Mouse (Mus musculus) olfactory bulb, adult 2 months (tissue): Measurements from ENCODE around the gene Cnpy1. TPM values are rescaled to one million over a fixed set of nuclear protein-coding genes. Genes with fewer than 3 reads are reported as not detected.

ENCODE experiments used
- H3K27ac ChIP-seq: fragments of 200-500 bp; 2 replicates; pipeline ENCODE4 v1.5.1; 2012; ENCODE audit warnings: low read depth, low read length; ENCODE audit not compliant: insufficient read depth
- H3K4me1 ChIP-seq: fragments of 200-500 bp; 2 replicates; pipeline ENCODE4 v1.6.1; 2012; ENCODE audit warnings: low read length; ENCODE audit not compliant: control insufficient read depth, insufficient read depth
- H3K4me3 ChIP-seq: fragments of 200-500 bp; 2 replicates; pipeline ENCODE4 v1.5.1; 2012; ENCODE audit warnings: mild to moderate bottlenecking, low read depth, low read length, moderate library complexity; ENCODE audit not compliant: insufficient read depth
- CTCF ChIP-seq: fragments of 200-500 bp; IDR thresholded peaks from 2 replicates; pipeline ENCODE4 v1.5.1; 2012; ENCODE audit warnings: low read depth, mild to moderate bottlenecking, low read length, moderate library complexity; ENCODE audit not compliant: insufficient read depth
- POLR2A ChIP-seq: fragments of 200-500 bp; IDR thresholded peaks from 2 replicates; pipeline ENCODE4 v1.6.1; 2012; ENCODE audit warnings: mild to moderate bottlenecking, low read depth, low read length, moderate library complexity; ENCODE audit not compliant: insufficient read depth
- WGBS: fragments of 180-500 bp; shearing (Covaris S2); methylation state at CpG from one replicate; pipeline ENCODE4 v1.1.7; 2018; 5-methylcytosine and 5-hydroxymethylcytosine counted together
- polyA plus RNA-seq: library from polyadenylated mRNA; stranded (reverse); fragments of >200 nt; gene quantifications from 2 replicates; pipeline ENCODE4 v1.2.4, GENCODE M21; 2012; ENCODE audit warnings: low replicate concordance; ENCODE audit not compliant: missing spikeins, insufficient read depth, insufficient read length

Gene Cnpy1
- not detected in 2 replicates for polyA plus RNA-seq

DNA sequence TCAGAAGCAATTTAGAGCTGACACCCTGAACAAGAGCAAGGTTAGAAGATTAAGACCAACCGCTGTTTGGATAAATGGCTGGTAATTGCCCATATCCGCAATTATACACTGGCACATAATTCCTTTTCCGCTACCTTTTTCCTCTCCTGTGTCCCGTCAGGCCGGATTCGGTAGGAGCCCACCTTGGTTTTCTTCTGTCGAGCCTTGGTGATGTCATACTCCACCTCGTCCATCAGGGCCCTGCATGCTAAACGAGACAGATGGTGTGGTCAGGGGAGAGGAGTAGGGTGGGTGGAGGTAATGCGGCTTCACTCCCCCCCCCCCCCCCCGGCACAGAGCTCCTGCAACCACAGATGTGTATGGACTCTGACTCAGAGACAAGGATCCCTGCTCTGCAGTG is at the start of gene Cnpy1:
Gene Cnpy1, minus strand, starts transcription at position 233 of the 400 bp plus-strand sequence.
- 71% methylated on average over 11 of the region's 11 CpGs for WGBS
- Histone ChIP-seq H3K4me3 (no peak within 1 kb of the TSS), H3K4me1 (no peaks in the 10 kb centered on the region), H3K27ac (no peak within 1 kb of the TSS)
- no peak for TF ChIP-seq POLR2A
- TF ChIP-seq CTCF = no peak

DNA sequence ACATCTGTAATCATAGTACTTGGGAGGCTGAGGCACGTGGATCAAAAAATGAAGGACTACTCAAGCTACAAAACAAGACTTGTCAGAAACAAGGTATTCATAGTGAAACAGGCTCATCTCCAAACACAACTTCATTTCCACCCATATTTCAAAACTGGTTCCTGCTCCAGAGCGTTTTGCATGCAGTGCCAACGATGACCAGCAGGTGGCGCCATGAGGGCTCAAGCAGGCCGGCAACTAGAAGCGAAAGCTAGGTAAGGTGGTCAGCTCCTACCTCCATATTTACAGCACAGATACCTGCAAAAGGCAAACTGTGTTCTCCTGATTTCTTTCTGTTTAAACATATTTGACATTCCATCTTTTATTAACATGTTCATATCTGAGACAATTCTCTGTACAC is 48.4 kb upstream of the Cnpy1 start:
- TF ChIP-seq POLR2A (no peak), CTCF (peak; percentile 90)

DNA sequence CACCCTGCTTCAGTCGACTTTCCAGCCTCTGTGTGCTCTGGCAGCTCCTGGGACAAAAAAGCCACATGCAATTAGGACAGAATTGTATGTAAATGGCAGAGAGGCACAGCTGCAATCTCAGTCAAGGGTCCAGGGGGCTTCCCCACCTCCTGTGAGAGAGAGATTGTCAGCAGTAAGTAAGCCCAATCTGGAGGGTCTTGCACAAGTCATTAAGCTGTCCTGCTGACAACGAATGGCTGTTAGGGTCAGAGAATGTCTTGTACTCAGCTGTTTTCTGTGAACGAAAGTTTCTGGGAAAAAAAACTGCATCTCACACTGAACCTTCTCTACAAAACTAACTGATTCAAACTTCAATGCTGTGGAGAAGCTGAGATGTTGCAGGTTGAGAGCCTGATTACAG is 46.7 kb upstream of the Cnpy1 start:
- H3K4me1 ChIP-seq = peaks cover 7% of the 10 kb centered on the region
- H3K27ac ChIP-seq = no peak overlapping the region
- WGBS = 56% methylated on average over 3 of the region's 3 CpGs
- no peak overlapping the region for H3K4me3 ChIP-seq
- TF ChIP-seq CTCF = no peak
- no peak for TF ChIP-seq POLR2A

More for the DNA sequence above, 48.4 kb upstream of the Cnpy1 start:
- Histone ChIP-seq H3K27ac (no peak overlapping the region), H3K4me1 (peaks cover 4% of the 10 kb centered on the region), H3K4me3 (no peak overlapping the region)
- 5% methylated on average over 6 of the region's 6 CpGs for WGBS

DNA sequence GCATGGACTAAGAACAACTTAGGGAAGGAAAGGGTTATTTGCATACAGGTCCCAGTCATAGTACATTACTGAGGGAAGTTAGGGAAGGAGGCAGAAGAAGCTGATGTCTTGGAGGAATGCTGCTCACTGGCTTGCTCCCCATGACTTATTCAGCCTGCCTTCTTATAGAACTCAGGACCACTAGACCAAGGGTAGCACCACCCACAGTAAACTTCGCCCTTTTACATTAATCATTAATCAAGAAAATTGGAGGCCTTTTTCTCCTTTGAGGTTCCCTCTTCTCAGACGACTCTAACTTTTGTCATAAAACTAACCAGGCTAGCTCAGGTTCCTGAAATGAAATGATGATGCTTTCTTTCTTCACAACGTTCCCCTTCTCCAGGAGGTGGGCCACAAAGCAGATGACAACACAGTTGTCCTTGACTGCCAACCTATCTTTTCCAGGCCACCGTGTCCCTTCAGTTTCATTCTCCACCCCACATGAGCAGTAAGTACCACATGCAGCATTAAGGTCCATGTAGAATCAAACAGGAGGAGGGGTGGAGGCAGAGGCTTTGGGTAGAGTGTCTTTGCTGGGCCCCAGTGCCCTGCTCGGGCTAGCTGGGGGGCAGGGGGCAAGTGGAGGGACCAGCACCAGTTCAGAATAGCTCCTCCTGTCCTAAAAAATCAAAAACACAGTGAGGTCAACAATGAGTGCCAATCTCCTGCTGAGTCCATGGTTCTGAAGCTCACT is 45.7 kb upstream of the Cnpy1 start:
- Histone ChIP-seq H3K27ac (no peak overlapping the region), H3K4me1 (peaks cover 7% of the 10 kb centered on the region), H3K4me3 (no peak overlapping the region)
- no peak for TF ChIP-seq POLR2A
- no peak for TF ChIP-seq CTCF
- WGBS = 87% methylated on average over 5 of the region's 5 CpGs

DNA sequence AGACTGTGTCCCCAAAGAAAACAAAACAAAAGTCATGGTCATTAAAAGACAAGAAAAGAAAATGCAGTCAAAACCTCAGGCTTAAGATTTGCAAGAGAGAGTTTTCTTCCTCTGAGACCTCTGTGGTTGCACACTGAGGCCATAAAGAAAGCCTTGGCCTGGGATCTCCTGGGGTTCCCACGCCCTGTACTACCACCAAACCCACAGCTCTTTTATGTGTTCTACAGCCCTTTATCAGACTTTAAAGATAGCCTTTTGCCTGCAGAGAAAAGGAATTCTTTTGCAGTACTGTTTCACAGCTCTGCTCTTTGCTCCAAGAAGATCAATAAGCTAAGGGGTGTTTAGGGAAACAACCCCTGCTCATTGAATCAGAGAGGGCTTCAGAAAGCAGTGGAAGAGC is 45.0 kb upstream of the Cnpy1 start:
- no peak for TF ChIP-seq CTCF
- Histone ChIP-seq H3K27ac (no peak overlapping the region), H3K4me3 (no peak overlapping the region), H3K4me1 (peaks cover 7% of the 10 kb centered on the region)
- WGBS = 87% methylated on average over 1 of the region's 1 CpGs

DNA sequence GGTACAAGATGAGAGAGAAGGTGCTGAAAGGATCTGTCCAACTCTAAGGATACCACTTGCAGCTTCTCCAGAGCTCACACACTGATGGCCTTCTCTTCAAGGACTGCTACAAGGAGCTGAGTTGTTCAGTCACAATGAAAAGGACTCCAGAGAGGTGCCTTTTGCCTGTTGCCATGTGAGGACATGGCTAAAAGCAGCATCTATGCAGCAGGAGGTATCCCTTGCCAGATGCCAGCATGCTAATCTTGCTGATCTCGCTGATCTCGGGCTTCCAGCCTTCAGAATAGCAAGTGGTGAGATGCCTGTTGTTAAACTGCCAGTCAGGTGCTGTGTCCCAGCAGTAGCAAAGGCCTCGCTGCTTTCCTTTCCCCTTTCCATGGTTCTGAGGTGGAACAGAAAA is 43.5 kb upstream of the Cnpy1 start:
- peaks cover 7% of the 10 kb centered on the region for H3K4me1 ChIP-seq
- H3K27ac ChIP-seq = no peak overlapping the region
- H3K4me3 ChIP-seq = no peak overlapping the region
- WGBS = 54% methylated on average over 3 of the region's 3 CpGs
- TF ChIP-seq POLR2A (no peak), CTCF (no peak)

DNA sequence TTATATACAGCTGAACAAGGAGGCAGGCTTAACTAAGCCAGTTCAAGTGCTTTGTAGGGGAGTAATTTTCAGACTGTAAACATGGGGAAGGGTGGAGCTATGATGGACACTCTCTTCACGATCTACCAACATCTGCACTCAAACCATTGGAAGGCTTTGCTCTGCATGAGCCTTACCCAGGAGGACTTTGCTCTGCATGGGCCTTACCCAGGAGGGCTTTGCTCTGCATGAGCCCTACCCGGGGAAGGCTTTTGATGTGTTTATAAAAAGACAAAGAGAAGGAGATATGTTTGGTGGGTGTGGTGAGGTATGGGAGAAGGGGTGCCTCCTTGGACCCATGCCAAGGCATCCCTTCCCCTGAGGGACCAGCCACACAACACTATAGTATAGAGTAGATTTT is 31.7 kb upstream of the Cnpy1 start:
- TF ChIP-seq POLR2A (no peak), CTCF (no peak)
- Histone ChIP-seq H3K27ac (no peak overlapping the region), H3K4me3 (no peak overlapping the region), H3K4me1 (no peaks in the 10 kb centered on the region)
- 65% methylated on average over 2 of the region's 2 CpGs for WGBS

DNA sequence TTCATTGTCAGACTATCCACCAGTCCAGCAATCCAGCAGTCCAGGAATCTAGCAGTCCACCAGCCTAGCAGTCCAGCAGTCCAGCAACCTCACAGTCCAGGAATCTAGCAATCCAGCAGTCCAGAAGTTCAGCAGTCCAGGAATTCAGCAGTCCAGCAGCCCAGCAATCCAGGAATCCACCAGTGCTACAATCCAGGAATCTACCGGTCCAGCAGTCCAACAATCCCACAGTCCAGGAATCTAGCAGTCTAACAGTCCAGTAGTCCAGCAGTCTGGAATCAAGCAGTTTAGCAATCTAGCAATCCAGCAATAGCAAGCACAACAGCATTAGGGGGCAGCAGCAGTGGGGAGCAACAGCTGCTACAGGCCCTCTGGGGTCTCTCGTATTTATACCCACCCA is 27.2 kb upstream of the Cnpy1 start:
- no peaks in the 10 kb centered on the region for H3K4me1 ChIP-seq
- H3K27ac ChIP-seq = no peak overlapping the region
- no peak overlapping the region for H3K4me3 ChIP-seq
- WGBS = 74% methylated on average over 2 of the region's 2 CpGs
- TF ChIP-seq POLR2A (no peak), CTCF (no peak)

DNA sequence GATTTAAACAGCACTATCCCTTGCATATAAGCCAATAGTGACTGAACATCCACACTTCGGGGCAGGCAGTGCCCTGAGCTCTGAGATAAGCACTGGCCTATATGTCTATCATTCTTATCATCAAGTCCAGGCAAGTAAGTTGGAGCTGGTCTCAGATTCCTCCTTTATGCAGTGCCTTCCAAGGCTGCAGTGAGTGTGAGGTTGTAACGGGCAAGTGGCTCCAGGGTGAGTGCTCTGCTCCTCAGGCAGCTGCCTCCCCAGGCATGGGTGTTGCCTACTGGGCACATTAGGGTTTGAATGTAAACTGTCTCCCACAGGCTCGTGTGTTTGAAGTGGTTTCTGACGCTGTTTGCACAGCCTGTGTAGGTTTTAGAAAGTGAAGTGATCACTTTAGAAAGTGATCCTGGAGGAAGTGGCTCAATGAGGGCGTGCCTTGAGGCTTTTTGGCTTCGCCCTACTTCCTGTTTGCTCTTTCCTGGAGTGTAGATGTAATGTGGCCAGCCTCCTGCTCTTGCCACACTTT is 23.9 kb upstream of the Cnpy1 start:
- TF ChIP-seq POLR2A = no peak
- no peak overlapping the region for H3K4me3 ChIP-seq
- WGBS = 67% methylated on average over 6 of the region's 6 CpGs

More for the DNA sequence above, 23.9 kb upstream of the Cnpy1 start:
- no peaks in the 10 kb centered on the region for H3K4me1 ChIP-seq
- no peak overlapping the region for H3K27ac ChIP-seq
